Mouse (Mus musculus): Measurements from ENCODE around the gene Ndst2.
A peak's percentile ranks its signal among the peaks of the same experiment; 100 is the strongest.

DNA sequence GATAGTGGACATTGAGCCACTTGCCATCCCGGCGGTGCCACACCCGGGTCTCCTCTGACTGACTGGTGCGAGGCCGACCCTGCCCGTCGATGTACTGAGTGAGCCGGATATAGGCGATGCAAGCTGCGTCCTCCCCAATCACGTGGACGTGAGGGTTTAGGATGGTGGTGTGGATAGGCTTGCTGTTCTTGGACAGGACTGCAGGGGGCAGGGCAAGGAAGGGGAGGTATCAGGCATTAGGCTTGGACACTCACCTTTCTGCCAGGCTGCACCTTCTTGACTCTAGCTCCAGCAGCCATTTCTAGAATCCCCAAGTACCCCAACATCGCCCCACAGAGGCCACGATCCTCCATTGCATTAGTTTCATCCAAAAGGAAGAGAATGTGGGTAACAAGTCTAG lies 2.9 kb upstream of the Ndst2 start:
- 0 out of 2 replicates have a peak, but pooled peaks have one; percentile 52 for TF ChIP-seq CTCF (IDR thresholded peaks at IDR 0.05; ENCODE audit: insufficient read depth, low read depth, low read length)
- TF ChIP-seq POLR2A (IDR thresholded peaks at IDR 0.05; ENCODE audit: insufficient read depth, low read depth, low read length) = no peak
